Mouse (Mus musculus): Measurements from ENCODE around the gene Dpf3. TPM values are rescaled to one million over a fixed set of nuclear protein-coding genes. Genes with fewer than 3 reads are reported as not detected.

Gene Dpf3
- total RNA-seq, 2 experiments from 2014 or later = 6.0 to 7.0 TPM

GRCm38 (mm10) chr12:83425736-83426135, 61.8 kb downstream of the Dpf3 start:
- DNase-seq (ENCODE audit: extremely low spot score in 1 of 2, low spot score in 2 of 2) = no peak
- H3K27ac ChIP-seq = no peak overlapping the region
- H3K4me3 ChIP-seq = no peak overlapping the region
- intact Hi-C loops (cut with DNase I) = no loop called here
- TF ChIP-seq CTCF (IDR thresholded peaks at IDR 0.05) = no peak

- DNase-seq (ENCODE audit: extremely low spot score in 1 of 2, low spot score in 2 of 2) = no peak
Measured at GRCm38 (mm10) chr12:83424720-83425444, 62.6 kb downstream of the Dpf3 start.

GRCm38 (mm10) chr12:83424086-83424719, 63.3 kb downstream of the Dpf3 start:
- Histone ChIP-seq H3K4me3 (no peak overlapping the region), H3K27ac (no peak overlapping the region)
- TF ChIP-seq CTCF (IDR thresholded peaks at IDR 0.05) = no peak
- no peak for DNase-seq (ENCODE audit: extremely low spot score in 1 of 2, low spot score in 2 of 2)
- intact Hi-C loops (cut with DNase I) = no loop called here

More at GRCm38 (mm10) chr12:83424720-83425444, 62.6 kb downstream of the Dpf3 start:
- no peak overlapping the region for H3K27ac ChIP-seq
- H3K4me3 ChIP-seq = no peak overlapping the region
- intact Hi-C loops (cut with DNase I) = no loop called here
- no peak; the same call in 1 of the 2 replicates for TF ChIP-seq CTCF (IDR thresholded peaks at IDR 0.05)

- intact Hi-C loops (cut with DNase I) = no loop called here
- TF ChIP-seq CTCF (IDR thresholded peaks at IDR 0.05) = no peak
- no peak overlapping the region for H3K27ac ChIP-seq
- no peak overlapping the region for H3K4me3 ChIP-seq
- no peak for DNase-seq (ENCODE audit: extremely low spot score in 1 of 2, low spot score in 2 of 2)
Measured at GRCm38 (mm10) chr12:83420346-83420745, 67.2 kb downstream of the Dpf3 start.

GRCm38 (mm10) chr12:83415207-83415606, 72.3 kb downstream of the Dpf3 start:
- Histone ChIP-seq H3K4me3 (no peak overlapping the region), H3K27ac (no peak overlapping the region)
- TF ChIP-seq CTCF (IDR thresholded peaks at IDR 0.05) = no peak
- intact Hi-C loops (cut with DNase I) = no loop called here
- no peak for DNase-seq (ENCODE audit: extremely low spot score in 1 of 2, low spot score in 2 of 2)

GRCm38 (mm10) chr12:83413684-83414083, 73.8 kb downstream of the Dpf3 start:
- intact Hi-C loops (cut with DNase I) = no loop called here
- H3K4me3 ChIP-seq = no peak overlapping the region
- DNase-seq (ENCODE audit: extremely low spot score in 1 of 2, low spot score in 2 of 2) = no peak
- H3K27ac ChIP-seq = no peak overlapping the region
- TF ChIP-seq CTCF (IDR thresholded peaks at IDR 0.05) = no peak

- intact Hi-C loops (cut with DNase I) = no loop called here
- H3K27ac ChIP-seq = peak overlapping the region; percentile 69
- no peak overlapping the region for H3K4me3 ChIP-seq
- no peak for TF ChIP-seq CTCF (IDR thresholded peaks at IDR 0.05)
- peak; percentile 33 to 55 for DNase-seq (ENCODE audit: extremely low spot score in 1 of 2, low spot score in 2 of 2)
Measured at GRCm38 (mm10) chr12:83411721-83412521, 75.6 kb downstream of the Dpf3 start.

- intact Hi-C loops (cut with DNase I) = no loop called here
- no peak overlapping the region for H3K4me3 ChIP-seq
- TF ChIP-seq CTCF (IDR thresholded peaks at IDR 0.05) = no peak
- H3K27ac ChIP-seq = no peak overlapping the region
- DNase-seq (ENCODE audit: extremely low spot score in 1 of 2, low spot score in 2 of 2) = no peak
Measured at GRCm38 (mm10) chr12:83411032-83411431, 76.5 kb downstream of the Dpf3 start.

- no peak overlapping the region for H3K27ac ChIP-seq
- TF ChIP-seq CTCF (IDR thresholded peaks at IDR 0.05) = no peak
- H3K4me3 ChIP-seq = no peak overlapping the region
- intact Hi-C loops (cut with DNase I) = no loop called here
- DNase-seq (ENCODE audit: extremely low spot score in 1 of 2, low spot score in 2 of 2) = no peak
Measured at GRCm38 (mm10) chr12:83405374-83406125, 82.0 kb downstream of the Dpf3 start.

- intact Hi-C loops (cut with DNase I) = no loop called here
- Histone ChIP-seq H3K27ac (no peak overlapping the region), H3K4me3 (no peak overlapping the region)
- no peak for DNase-seq (ENCODE audit: extremely low spot score in 1 of 2, low spot score in 2 of 2)
- TF ChIP-seq CTCF (IDR thresholded peaks at IDR 0.05) = no peak
Measured at GRCm38 (mm10) chr12:83402270-83402669, 85.2 kb downstream of the Dpf3 start.

- Histone ChIP-seq H3K4me3 (no peak overlapping the region), H3K27ac (no peak overlapping the region)
- TF ChIP-seq CTCF (IDR thresholded peaks at IDR 0.05) = no peak
- intact Hi-C loops (cut with DNase I) = no loop called here
- no peak for DNase-seq (ENCODE audit: extremely low spot score in 1 of 2, low spot score in 2 of 2)
Measured at GRCm38 (mm10) chr12:83392011-83392410, 95.5 kb downstream of the Dpf3 start.

Data from left cerebral cortex, adult 2 months (tissue).